Mouse (Mus musculus) liver, embryonic 12.5 days (tissue): Measurements from ENCODE around the gene Abcd1. TPM values are rescaled to one million over a fixed set of nuclear protein-coding genes. Genes with fewer than 3 reads are reported as not detected.

ENCODE experiments used
- polyA plus RNA-seq: library from polyadenylated mRNA; unstranded; fragments of >200 nt; fragmentation: Nextera tagmentation; extraction: Ambion mirVana; gene quantifications from 2 replicates; pipeline ENCODE4 v1.2.1, GENCODE M21; 2016

Gene Abcd1
- polyA plus RNA-seq, 1 experiment from 2014 or later = 10.6 TPM

Other genes starting within 250 kb of the Abcd1 start
- gene Bgn, start 233.0 kb upstream of the Abcd1 start, polyA plus RNA-seq = 13.0 and 14.8 TPM in 2 replicates
- not detected in 2 replicates for gene Atp2b3, start 213.5 kb upstream of the Abcd1 start, polyA plus RNA-seq
- 55.2 and 56.5 TPM in 2 replicates for gene Dusp9, start 77.2 kb upstream of the Abcd1 start, polyA plus RNA-seq
- 1.2 and 1.4 TPM in 2 replicates for gene Pnck, start 56.5 kb upstream of the Abcd1 start, polyA plus RNA-seq
- 1.3 and 1.8 TPM in 2 replicates for gene Slc6a8, start 43.4 kb upstream of the Abcd1 start, polyA plus RNA-seq
- 173 and 175 TPM in 2 replicates for gene Bcap31, start 422 bp upstream of the Abcd1 start, polyA plus RNA-seq
- 0.17 and 0.28 TPM in 2 replicates for gene Plxnb3, start 40.5 kb downstream of the Abcd1 start, polyA plus RNA-seq
- 0.89 and 1.2 TPM in 2 replicates for gene Srpk3, start 57.8 kb downstream of the Abcd1 start, polyA plus RNA-seq
- 141 TPM in 2 replicates for gene Idh3g, start 70.3 kb downstream of the Abcd1 start, polyA plus RNA-seq
- 162 and 173 TPM in 2 replicates for gene Ssr4, start 70.4 kb downstream of the Abcd1 start, polyA plus RNA-seq
- gene Pdzd4, start 108.4 kb downstream of the Abcd1 start, polyA plus RNA-seq = 0.14 and 0.25 TPM in 2 replicates
- 0.08 and 0.13 TPM in 2 replicates for gene Avpr2, start 175.5 kb downstream of the Abcd1 start, polyA plus RNA-seq
- 0.11 and 0.38 TPM in 2 replicates for gene L1cam, start 179.5 kb downstream of the Abcd1 start, polyA plus RNA-seq
- 7.1 and 8.6 TPM in 2 replicates for gene Arhgap4, start 205.3 kb downstream of the Abcd1 start, polyA plus RNA-seq
- 140 and 148 TPM in 2 replicates for gene Naa10, start 205.3 kb downstream of the Abcd1 start, polyA plus RNA-seq
- 21.2 and 22.9 TPM in 2 replicates for gene Renbp, start 214.3 kb downstream of the Abcd1 start, polyA plus RNA-seq
- gene Hcfc1, start 249.8 kb downstream of the Abcd1 start, polyA plus RNA-seq = 51.8 and 59.7 TPM in 2 replicates